Mouse (Mus musculus): ENCODE results near the gene Spata17.

DNA sequence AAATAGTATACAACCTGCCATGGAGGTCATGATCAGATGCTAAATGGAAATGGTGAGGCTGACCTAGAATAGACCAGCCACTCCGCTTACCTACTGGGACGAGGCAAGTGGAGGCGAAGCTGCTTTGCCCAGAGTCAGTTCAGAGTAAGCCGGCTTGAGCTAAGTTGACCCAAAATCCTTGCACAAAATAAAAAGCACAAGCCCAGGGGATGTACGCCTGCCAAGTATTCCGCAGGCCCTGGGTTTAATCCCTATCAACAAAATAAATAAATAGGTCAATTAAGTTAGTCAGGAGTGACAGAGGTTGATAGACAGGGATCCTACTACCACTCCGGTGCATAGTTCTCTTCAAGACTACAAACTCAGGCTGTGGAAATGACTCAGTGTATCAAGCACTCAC is 207.0 kb downstream of the Spata17 start:
- TF ChIP-seq CTCF (conservative IDR thresholded peaks at IDR 0.05; ENCODE audit: low read length) (no peak), POU5F1 (IDR thresholded peaks at IDR 0.05; ENCODE audit: borderline replicate concordance, low read length) (no peak)

Data from E14TG2a.4 (cell line).